Mouse (Mus musculus) midbrain, embryonic 15.5 days (tissue): ENCODE results near the gene Creb5. TPM values are rescaled to one million over a fixed set of nuclear protein-coding genes. Genes with fewer than 3 reads are reported as not detected.

Source experiments
- ATAC-seq: fragments of 200-750 bp; cut with Nextera tagmentation; replicated peaks from 2 replicates; pipeline ENCODE4 v1.8.0; 2017; ENCODE audit warnings: moderate TSS enrichment
- H3K27ac ChIP-seq: fragments of 300-500 bp; sonication (generic); 2 replicates; pipeline ENCODE4 v1.5.1; 2015; ENCODE audit warnings: mild to moderate bottlenecking, inconsistent platforms
- H3K27me3 ChIP-seq: fragments of 300-500 bp; sonication (generic); replicated peaks from 2 replicates; pipeline ENCODE4 v1.6.1; 2015; ENCODE audit warnings: inconsistent platforms
- H3K36me3 ChIP-seq: fragments of 300-500 bp; sonication (generic); replicated peaks from 2 replicates; pipeline ENCODE4 v1.6.1; 2015; ENCODE audit warnings: inconsistent platforms
- H3K4me1 ChIP-seq: fragments of 300-500 bp; sonication (generic); 2 replicates; pipeline ENCODE4 v1.6.1; 2015; ENCODE audit warnings: inconsistent platforms
- H3K4me2 ChIP-seq: fragments of 300-500 bp; sonication (generic); 2 replicates; pipeline ENCODE4 v1.6.1; 2015; ENCODE audit warnings: inconsistent platforms, mild to moderate bottlenecking, moderate library complexity
- H3K4me3 ChIP-seq: fragments of 300-500 bp; sonication (generic); 2 replicates; pipeline ENCODE4 v1.5.1; 2015; ENCODE audit warnings: mild to moderate bottlenecking, inconsistent platforms
- H3K9ac ChIP-seq: fragments of 300-500 bp; sonication (generic); 2 replicates; pipeline ENCODE4 v1.6.1; 2015; ENCODE audit warnings: mild to moderate bottlenecking, inconsistent platforms
- H3K9me3 ChIP-seq: fragments of 300-500 bp; sonication (generic); 2 replicates; pipeline ENCODE4 v1.6.1; 2016; ENCODE audit warnings: inconsistent platforms
- WGBS: fragments of 180-500 bp; shearing (Covaris S2); methylation state at CpG from one replicate; pipeline ENCODE4 v1.1.7; 2015; ENCODE audit warnings: mixed read lengths; 5-methylcytosine and 5-hydroxymethylcytosine counted together
- polyA plus RNA-seq: library from polyadenylated mRNA; unstranded; fragments of >200 nt; fragmentation: Nextera tagmentation; extraction: Ambion mirVana; gene quantifications from 2 replicates; pipeline ENCODE4 v1.2.1, GENCODE M21; 2015

Creb5 gene
- polyA plus RNA-seq, 1 experiment from 2014 or later, result 3.4 TPM

GRCm38 (mm10) chr6:53510005-53510404 is 222.9 kb downstream of the Creb5 start:
- no peak overlapping the region for H3K4me3 ChIP-seq
- no peak overlapping the region for H3K27ac ChIP-seq
- no peaks in the 10 kb centered on the region for H3K9me3 ChIP-seq
- no peak overlapping the region for H3K9ac ChIP-seq
- 52% methylated on average over 7 of the region's 7 CpGs for WGBS
- H3K27me3 ChIP-seq, result no peaks in the 10 kb centered on the region
- no peaks in the 10 kb centered on the region for H3K36me3 ChIP-seq
- no peak overlapping the region for H3K4me2 ChIP-seq
- no peaks in the 10 kb centered on the region for H3K4me1 ChIP-seq
- no peak for ATAC-seq

GRCm38 (mm10) chr6:53512226-53512625 is 225.2 kb downstream of the Creb5 start:
- ATAC-seq, result no peak
- 85% methylated on average over 8 of the region's 8 CpGs for WGBS
- H3K9me3 ChIP-seq, result no peaks in the 10 kb centered on the region
- no peak overlapping the region for H3K9ac ChIP-seq
- no peaks in the 10 kb centered on the region for H3K27me3 ChIP-seq
- H3K4me1 ChIP-seq, result no peaks in the 10 kb centered on the region
- H3K4me3 ChIP-seq, result no peak overlapping the region
- no peak overlapping the region for H3K4me2 ChIP-seq
- no peak overlapping the region for H3K27ac ChIP-seq
- no peaks in the 10 kb centered on the region for H3K36me3 ChIP-seq

- ATAC-seq, result no peak
- Histone ChIP-seq H3K27me3 (no peaks in the 10 kb centered on the region), H3K4me2 (no peak overlapping the region), H3K27ac (no peak overlapping the region), H3K9ac (no peak overlapping the region), H3K4me3 (no peak overlapping the region), H3K9me3 (no peaks in the 10 kb centered on the region), H3K36me3 (no peaks in the 10 kb centered on the region), H3K4me1 (no peaks in the 10 kb centered on the region)
- 84% methylated on average over 2 of the region's 2 CpGs for WGBS
Measured at GRCm38 (mm10) chr6:53513380-53513779, 226.3 kb downstream of the Creb5 start.

- Histone ChIP-seq H3K4me2 (no peak overlapping the region), H3K36me3 (no peaks in the 10 kb centered on the region), H3K27ac (no peak overlapping the region), H3K4me1 (no peaks in the 10 kb centered on the region), H3K27me3 (no peaks in the 10 kb centered on the region), H3K9ac (no peak overlapping the region), H3K4me3 (no peak overlapping the region), H3K9me3 (no peaks in the 10 kb centered on the region)
- no peak for ATAC-seq
- WGBS, result 49% methylated on average over 1 of the region's 1 CpGs
Measured at GRCm38 (mm10) chr6:53514862-53515261, 227.8 kb downstream of the Creb5 start.

- ATAC-seq, result no peak
- H3K4me1 ChIP-seq, result no peaks in the 10 kb centered on the region
- no peaks in the 10 kb centered on the region for H3K27me3 ChIP-seq
- H3K27ac ChIP-seq, result no peak overlapping the region
- 88% methylated on average over 4 of the region's 4 CpGs for WGBS
- H3K4me3 ChIP-seq, result no peak overlapping the region
- H3K9me3 ChIP-seq, result no peaks in the 10 kb centered on the region
- H3K9ac ChIP-seq, result no peak overlapping the region
- no peak overlapping the region for H3K4me2 ChIP-seq
- H3K36me3 ChIP-seq, result no peaks in the 10 kb centered on the region
Measured at GRCm38 (mm10) chr6:53515611-53516010, 228.5 kb downstream of the Creb5 start.

- Histone ChIP-seq H3K27ac (no peak overlapping the region), H3K4me3 (no peak overlapping the region), H3K4me1 (no peaks in the 10 kb centered on the region), H3K4me2 (no peak overlapping the region), H3K36me3 (no peaks in the 10 kb centered on the region), H3K27me3 (no peaks in the 10 kb centered on the region), H3K9me3 (no peaks in the 10 kb centered on the region), H3K9ac (no peak overlapping the region)
- no peak for ATAC-seq
- 53% methylated on average over 5 of the region's 5 CpGs for WGBS
Measured at GRCm38 (mm10) chr6:53517371-53517945, 230.4 kb downstream of the Creb5 start.

GRCm38 (mm10) chr6:53523743-53524497 is 236.8 kb downstream of the Creb5 start:
- Histone ChIP-seq H3K4me3 (no peak overlapping the region), H3K4me1 (no peaks in the 10 kb centered on the region), H3K9ac (no peak overlapping the region), H3K9me3 (no peaks in the 10 kb centered on the region), H3K27ac (no peak overlapping the region), H3K27me3 (no peaks in the 10 kb centered on the region), H3K4me2 (no peak overlapping the region), H3K36me3 (no peaks in the 10 kb centered on the region)
- ATAC-seq, result no peak
- WGBS, result 91% methylated on average over 13 of the region's 13 CpGs

GRCm38 (mm10) chr6:53526460-53526859 is 239.4 kb downstream of the Creb5 start:
- Histone ChIP-seq H3K36me3 (no peaks in the 10 kb centered on the region), H3K4me1 (no peaks in the 10 kb centered on the region), H3K9ac (no peak overlapping the region), H3K27me3 (no peaks in the 10 kb centered on the region), H3K27ac (no peak overlapping the region), H3K9me3 (no peaks in the 10 kb centered on the region), H3K4me3 (no peak overlapping the region), H3K4me2 (no peak overlapping the region)
- ATAC-seq, result no peak
- 98% methylated on average over 1 of the region's 1 CpGs for WGBS

- Histone ChIP-seq H3K27ac (no peak overlapping the region), H3K9me3 (no peaks in the 10 kb centered on the region), H3K36me3 (no peaks in the 10 kb centered on the region), H3K9ac (no peak overlapping the region), H3K27me3 (no peaks in the 10 kb centered on the region), H3K4me3 (no peak overlapping the region), H3K4me2 (no peak overlapping the region), H3K4me1 (no peaks in the 10 kb centered on the region)
- 86% methylated on average over 8 of the region's 8 CpGs for WGBS
- ATAC-seq, result no peak
Measured at GRCm38 (mm10) chr6:53530742-53531141, 243.7 kb downstream of the Creb5 start.

- no peaks in the 10 kb centered on the region for H3K9me3 ChIP-seq
- H3K4me2 ChIP-seq, result no peak overlapping the region
- H3K4me3 ChIP-seq, result no peak overlapping the region
- no peak overlapping the region for H3K9ac ChIP-seq
- WGBS, result 86% methylated on average over 4 of the region's 4 CpGs
- H3K4me1 ChIP-seq, result no peaks in the 10 kb centered on the region
- no peak for ATAC-seq
- no peaks in the 10 kb centered on the region for H3K36me3 ChIP-seq
- no peaks in the 10 kb centered on the region for H3K27me3 ChIP-seq
- no peak overlapping the region for H3K27ac ChIP-seq
Measured at GRCm38 (mm10) chr6:53531461-53531860, 244.4 kb downstream of the Creb5 start.

- Histone ChIP-seq H3K36me3 (no peaks in the 10 kb centered on the region), H3K4me2 (no peak overlapping the region), H3K27ac (no peak overlapping the region), H3K4me1 (no peaks in the 10 kb centered on the region), H3K4me3 (no peak overlapping the region), H3K27me3 (no peaks in the 10 kb centered on the region), H3K9me3 (no peaks in the 10 kb centered on the region), H3K9ac (no peak overlapping the region)
- ATAC-seq, result no peak
- 87% methylated on average over 4 of the region's 4 CpGs for WGBS
Measured at GRCm38 (mm10) chr6:53537530-53537929, 250.5 kb downstream of the Creb5 start.

GRCm38 (mm10) chr6:53541798-53542197 is 254.7 kb downstream of the Creb5 start:
- H3K4me1 ChIP-seq, result peaks cover 9% of the 10 kb centered on the region
- H3K9me3 ChIP-seq, result no peaks in the 10 kb centered on the region
- 80% methylated on average over 5 of the region's 5 CpGs for WGBS
- ATAC-seq, result no peak
- H3K36me3 ChIP-seq, result no peaks in the 10 kb centered on the region
- no peak overlapping the region for H3K4me2 ChIP-seq
- H3K27me3 ChIP-seq, result no peaks in the 10 kb centered on the region
- no peak overlapping the region for H3K9ac ChIP-seq
- no peak overlapping the region for H3K4me3 ChIP-seq
- no peak overlapping the region for H3K27ac ChIP-seq

- no peak overlapping the region for H3K9ac ChIP-seq
- ATAC-seq, result no peak
- no peaks in the 10 kb centered on the region for H3K27me3 ChIP-seq
- H3K27ac ChIP-seq, result 0 out of 2 replicates have a peak overlapping the region, but pooled peaks have one; percentile 35
- no peak overlapping the region for H3K4me2 ChIP-seq
- peaks cover 9% of the 10 kb centered on the region for H3K4me1 ChIP-seq
- H3K9me3 ChIP-seq, result no peaks in the 10 kb centered on the region
- H3K4me3 ChIP-seq, result no peak overlapping the region
- 2% methylated on average over 2 of the region's 2 CpGs for WGBS
- no peaks in the 10 kb centered on the region for H3K36me3 ChIP-seq
Measured at GRCm38 (mm10) chr6:53545483-53545900, 258.4 kb downstream of the Creb5 start.
